Mouse (Mus musculus) stomach, postnatal 0 days (tissue): ENCODE measurements around the gene Tnni2. TPM values are rescaled to one million over a fixed set of nuclear protein-coding genes. Genes with fewer than 3 reads are reported as not detected.
A peak's percentile ranks its signal among the peaks of the same experiment; 100 is the strongest.

Experiments
- ATAC-seq: fragments of 200-750 bp; cut with Nextera tagmentation; 2 replicates; pipeline ENCODE4 v1.8.0; 2017; ENCODE audit not compliant: low FRiP score, low TSS enrichment
- DNase-seq: peaks from one replicate; pipeline ENCODE4 v3.0.0-alpha.2; 2016; ENCODE audit warnings: low spot score
- H3K27ac ChIP-seq: fragments of 300-500 bp; sonication (generic); replicated peaks from 2 replicates; pipeline ENCODE4 v1.5.1; 2014; ENCODE audit warnings: mild to moderate bottlenecking, control low read depth
- H3K27me3 ChIP-seq: fragments of 300-500 bp; sonication (generic); 2 replicates; pipeline ENCODE4 v1.6.1; 2014; ENCODE audit warnings: low read length; ENCODE audit not compliant: control insufficient read depth, insufficient read depth
- H3K36me3 ChIP-seq: fragments of 300-500 bp; sonication (generic); 2 replicates; pipeline ENCODE4 v1.6.1; 2014; ENCODE audit warnings: low read length, mixed read lengths; ENCODE audit not compliant: control insufficient read depth, insufficient read depth
- H3K4me1 ChIP-seq: fragments of 300-500 bp; sonication (generic); replicated peaks from 2 replicates; pipeline ENCODE4 v1.6.1; 2014; ENCODE audit warnings: antibody characterized with exemption; ENCODE audit not compliant: control insufficient read depth, insufficient read depth
- H3K4me2 ChIP-seq: fragments of 300-500 bp; sonication (generic); replicated peaks from 2 replicates; pipeline ENCODE4 v1.6.1; 2014; ENCODE audit warnings: low read depth, mild to moderate bottlenecking, control low read depth, moderate library complexity
- H3K4me3 ChIP-seq: fragments of 300-500 bp; sonication (generic); 2 replicates; pipeline ENCODE4 v1.5.1; 2014; ENCODE audit warnings: low read depth, low read length, control low read depth
- H3K9ac ChIP-seq: fragments of 300-500 bp; sonication (generic); 2 replicates; pipeline ENCODE4 v1.6.1; 2014; ENCODE audit warnings: mild to moderate bottlenecking, low read length, control low read depth, mixed read lengths
- H3K9me3 ChIP-seq: fragments of 300-500 bp; sonication (generic); 2 replicates; pipeline ENCODE4 v1.6.1; 2016; ENCODE audit warnings: low read length; ENCODE audit not compliant: control insufficient read depth
- CTCF ChIP-seq: IDR thresholded peaks from 2 replicates; pipeline ENCODE4 v1.5.1; 2016; ENCODE audit warnings: antibody characterized with exemption, low read depth, mild to moderate bottlenecking, moderate library complexity
- EP300 ChIP-seq: optimal IDR thresholded peaks from 2 replicates; pipeline ENCODE3; 2016; ENCODE audit warnings: antibody characterized with exemption
- WGBS: fragments of 180-500 bp; shearing (Covaris S2); extraction: QIAGEN DNeasy Blood & Tissue Kit; methylation state at CpG from one replicate; pipeline ENCODE4 v1.1.7; 2014; 5-methylcytosine and 5-hydroxymethylcytosine counted together
- polyA plus RNA-seq: library from polyadenylated mRNA; unstranded; fragments of >200 nt; fragmentation: Nextera tagmentation; extraction: Ambion mirVana; gene quantifications from 2 replicates; pipeline ENCODE4 v1.2.1, GENCODE M21; 2015

Gene Tnni2
- polyA plus RNA-seq, 1 experiment from 2014 or later: 19.1 TPM

- no peak overlapping the region for H3K4me2 ChIP-seq
- H3K27ac ChIP-seq: no peak overlapping the region
- TF ChIP-seq CTCF (no peak), EP300 (no peak)
- WGBS: 91% methylated on average over 8 of the region's 8 CpGs
- H3K36me3 ChIP-seq: no peaks in the 10 kb centered on the region
- no peaks in the 10 kb centered on the region for H3K27me3 ChIP-seq
- no peak overlapping the region for H3K9ac ChIP-seq
- H3K4me1 ChIP-seq: no peaks in the 10 kb centered on the region
- H3K4me3 ChIP-seq: no peak overlapping the region
- DNase-seq (no peak), ATAC-seq (no peak)
- H3K9me3 ChIP-seq: no peaks in the 10 kb centered on the region
Observed at GRCm38 (mm10) chr7:142408686-142409085, 32.9 kb upstream of the Tnni2 start.

GRCm38 (mm10) chr7:142409603-142410002 lies 32.0 kb upstream of the Tnni2 start:
- ATAC-seq (peak; percentile 89), DNase-seq (no peak)
- H3K27ac ChIP-seq: 0 out of 2 replicates have a peak overlapping the region, but pooled peaks have one; percentile 18
- WGBS: 62% methylated on average over 3 of the region's 3 CpGs
- no peak overlapping the region for H3K9ac ChIP-seq
- no peaks in the 10 kb centered on the region for H3K27me3 ChIP-seq
- no peak for TF ChIP-seq CTCF
- H3K4me2 ChIP-seq: no peak overlapping the region
- no peak overlapping the region for H3K4me3 ChIP-seq
- no peaks in the 10 kb centered on the region for H3K36me3 ChIP-seq
- no peaks in the 10 kb centered on the region for H3K9me3 ChIP-seq
- no peaks in the 10 kb centered on the region for H3K4me1 ChIP-seq

- Histone ChIP-seq H3K9me3 (no peaks in the 10 kb centered on the region), H3K27ac (no peak overlapping the region), H3K4me2 (no peak overlapping the region), H3K36me3 (no peaks in the 10 kb centered on the region), H3K4me1 (no peaks in the 10 kb centered on the region), H3K4me3 (no peak overlapping the region), H3K9ac (no peak overlapping the region), H3K27me3 (no peaks in the 10 kb centered on the region)
- 76% methylated on average over 6 of the region's 6 CpGs for WGBS
- TF ChIP-seq EP300 (no peak), CTCF (no peak)
- no peak for DNase-seq
- ATAC-seq: no peak
Observed at GRCm38 (mm10) chr7:142413285-142413684, 28.3 kb upstream of the Tnni2 start.

- no peaks in the 10 kb centered on the region for H3K9me3 ChIP-seq
- H3K27ac ChIP-seq: no peak overlapping the region
- 44% methylated on average over 4 of the region's 4 CpGs for WGBS
- H3K36me3 ChIP-seq: no peaks in the 10 kb centered on the region
- no peak overlapping the region for H3K9ac ChIP-seq
- H3K27me3 ChIP-seq: no peaks in the 10 kb centered on the region
- H3K4me1 ChIP-seq: no peaks in the 10 kb centered on the region
- H3K4me3 ChIP-seq: no peak overlapping the region
- no peak for TF ChIP-seq EP300
- TF ChIP-seq CTCF: no peak
- no peak overlapping the region for H3K4me2 ChIP-seq
- ATAC-seq (no peak), DNase-seq (no peak)
Observed at GRCm38 (mm10) chr7:142415314-142415713, 26.3 kb upstream of the Tnni2 start.

GRCm38 (mm10) chr7:142416225-142416624 lies 25.4 kb upstream of the Tnni2 start:
- Histone ChIP-seq H3K9me3 (no peaks in the 10 kb centered on the region), H3K36me3 (no peaks in the 10 kb centered on the region), H3K27me3 (no peaks in the 10 kb centered on the region), H3K4me2 (no peak overlapping the region), H3K27ac (no peak overlapping the region), H3K9ac (no peak overlapping the region), H3K4me1 (no peaks in the 10 kb centered on the region), H3K4me3 (no peak overlapping the region)
- ATAC-seq (no peak), DNase-seq (no peak)
- WGBS: 63% methylated on average over 3 of the region's 3 CpGs
- TF ChIP-seq EP300 (no peak), CTCF (no peak)

GRCm38 (mm10) chr7:142418027-142418426 lies 23.6 kb upstream of the Tnni2 start:
- TF ChIP-seq EP300 (no peak), CTCF (no peak)
- ATAC-seq: no peak
- DNase-seq: no peak
- H3K36me3 ChIP-seq: no peaks in the 10 kb centered on the region
- H3K4me1 ChIP-seq: no peaks in the 10 kb centered on the region
- H3K27ac ChIP-seq: no peak overlapping the region
- WGBS: 65% methylated on average over 2 of the region's 2 CpGs
- no peaks in the 10 kb centered on the region for H3K27me3 ChIP-seq
- H3K4me3 ChIP-seq: no peak overlapping the region
- no peak overlapping the region for H3K4me2 ChIP-seq
- H3K9ac ChIP-seq: no peak overlapping the region
- no peaks in the 10 kb centered on the region for H3K9me3 ChIP-seq
